Mouse (Mus musculus) retina, embryonic 14.5 days (tissue): ENCODE data around the gene Klc3.

Experiments
- DNase-seq: peaks from one replicate; pipeline ENCODE4 v3.0.0-alpha.2; 2015; ENCODE audit warnings: low spot score

Klc3 gene

GRCm38 (mm10) chr7:19359892-19360641, 43.8 kb downstream of the Klc3 start:
- DNase-seq: peak; percentile 87

GRCm38 (mm10) chr7:19359299-19359891, 44.5 kb downstream of the Klc3 start, which contains the start of the genes Cd3eap and Ppp1r13l:
Cd3eap (minus strand) TSS chr7:19359483.
Ppp1r13l (plus strand) TSS chr7:19359749.
- peak; percentile 87 for DNase-seq

- no peak for DNase-seq
Observed at GRCm38 (mm10) chr7:19358634-19359033, 45.3 kb downstream of the Klc3 start.

- DNase-seq: no peak
Observed at GRCm38 (mm10) chr7:19357381-19358375, 46.2 kb downstream of the Klc3 start.

- no peak for DNase-seq
Observed at GRCm38 (mm10) chr7:19356311-19356710, 47.6 kb downstream of the Klc3 start.

GRCm38 (mm10) chr7:19354991-19355390, 48.9 kb downstream of the Klc3 start:
- no peak for DNase-seq

- DNase-seq: no peak
Observed at GRCm38 (mm10) chr7:19350221-19350620, 53.7 kb downstream of the Klc3 start.

- no peak for DNase-seq
Observed at GRCm38 (mm10) chr7:19349188-19349915, 54.6 kb downstream of the Klc3 start.

- DNase-seq: peak; percentile 97
Observed at GRCm38 (mm10) chr7:19344938-19345471, 58.9 kb downstream of the Klc3 start.
